Mouse (Mus musculus): ENCODE measurements at regions not wholly inside any gene's neighbourhood (a gene's known extent, or its start where the extent isn't known, plus 50 kb on each side); places are given as distances from the start of the nearest gene placed in this dataset.
A peak's percentile ranks its signal among the peaks of the same experiment; 100 is the strongest.

- intact Hi-C loops (cut with DNase I), result no loop called here
Measured at GRCm38 (mm10) chr10:43707821-43708373, 129.8 kb downstream of the Cd24a start.

GRCm38 (mm10) chr10:43709278-43710033, 131.4 kb downstream of the Cd24a start:
- intact Hi-C loops (cut with DNase I), result no loop called here
- DNase-seq (ENCODE audit: low spot score in 2 of 2), result no peak

More at GRCm38 (mm10) chr10:43707821-43708373, 129.8 kb downstream of the Cd24a start:
- no peak for DNase-seq (ENCODE audit: low spot score in 2 of 2)

GRCm38 (mm10) chr10:43710186-43710885, 132.3 kb downstream of the Cd24a start:
- no peak for DNase-seq (ENCODE audit: low spot score in 2 of 2)
- intact Hi-C loops (cut with DNase I), result no loop called here

- intact Hi-C loops (cut with DNase I), result no loop called here
Measured at GRCm38 (mm10) chr10:43710886-43711256, 132.8 kb downstream of the Cd24a start.

GRCm38 (mm10) chr10:43712657-43713056, 134.6 kb downstream of the Cd24a start:
- intact Hi-C loops (cut with DNase I), result no loop called here
- DNase-seq (ENCODE audit: low spot score in 2 of 2), result no peak

More at GRCm38 (mm10) chr10:43710886-43711256, 132.8 kb downstream of the Cd24a start:
- DNase-seq (ENCODE audit: low spot score in 2 of 2), result no peak

- intact Hi-C loops (cut with DNase I), result no loop called here
- DNase-seq (ENCODE audit: low spot score in 2 of 2), result no peak
Measured at GRCm38 (mm10) chr10:43718768-43719167, 140.7 kb downstream of the Cd24a start.

GRCm38 (mm10) chr10:43721356-43721755, 143.3 kb downstream of the Cd24a start:
- DNase-seq (ENCODE audit: low spot score in 2 of 2), result no peak
- intact Hi-C loops (cut with DNase I), result no loop called here

- intact Hi-C loops (cut with DNase I), result no loop called here
- DNase-seq (ENCODE audit: low spot score in 2 of 2), result no peak
Measured at GRCm38 (mm10) chr10:43722164-43722563, 144.1 kb downstream of the Cd24a start.

GRCm38 (mm10) chr10:43722711-43723614, 144.9 kb downstream of the Cd24a start:
- intact Hi-C loops (cut with DNase I), result no loop called here
- no peak for DNase-seq (ENCODE audit: low spot score in 2 of 2)

GRCm38 (mm10) chr10:43723615-43723937, 145.5 kb downstream of the Cd24a start:
- no peak for DNase-seq (ENCODE audit: low spot score in 2 of 2)
- intact Hi-C loops (cut with DNase I), result no loop called here

- no peak for DNase-seq (ENCODE audit: low spot score in 2 of 2)
- intact Hi-C loops (cut with DNase I), result no loop called here
Measured at GRCm38 (mm10) chr10:43727746-43728145, 149.7 kb downstream of the Cd24a start.

- intact Hi-C loops (cut with DNase I), result no loop called here
Measured at GRCm38 (mm10) chr10:43729184-43729583, 151.1 kb downstream of the Cd24a start.

GRCm38 (mm10) chr10:43733618-43734415, 155.7 kb downstream of the Cd24a start:
- intact Hi-C loops (cut with DNase I), result no loop called here
- no peak for DNase-seq (ENCODE audit: low spot score in 2 of 2)

More at GRCm38 (mm10) chr10:43729184-43729583, 151.1 kb downstream of the Cd24a start:
- no peak for DNase-seq (ENCODE audit: low spot score in 2 of 2)

GRCm38 (mm10) chr10:43739181-43739580, 161.1 kb downstream of the Cd24a start:
- no peak for DNase-seq (ENCODE audit: low spot score in 2 of 2)
- intact Hi-C loops (cut with DNase I), result no loop called here

GRCm38 (mm10) chr10:43739718-43740117, 161.6 kb downstream of the Cd24a start:
- intact Hi-C loops (cut with DNase I), result no loop called here
- no peak for DNase-seq (ENCODE audit: low spot score in 2 of 2)

GRCm38 (mm10) chr10:43740204-43740865, 161.2 kb downstream of the Qrsl1 start:
- intact Hi-C loops (cut with DNase I), result no loop called here
- peak; percentile 34 to 57 for DNase-seq (ENCODE audit: low spot score in 2 of 2)

- no peak for DNase-seq (ENCODE audit: low spot score in 2 of 2)
- intact Hi-C loops (cut with DNase I), result no loop called here
Measured at GRCm38 (mm10) chr10:43741361-43742084, 160.0 kb downstream of the Qrsl1 start.

Data from left cerebral cortex, postnatal 14 days (tissue).